Mouse (Mus musculus) neural tube, embryonic 12.5 days (tissue): ENCODE results near the gene Sh3gl2. TPM values are rescaled to one million over a fixed set of nuclear protein-coding genes. Genes with fewer than 3 reads are reported as not detected.

Source experiments
- ATAC-seq: fragments of 200-750 bp; cut with Nextera tagmentation; 2 replicates; pipeline ENCODE4 v1.8.0; 2017; ENCODE audit warnings: low read depth, mild to moderate bottlenecking, moderate TSS enrichment, moderate library complexity; ENCODE audit not compliant: low FRiP score
- H3K27ac ChIP-seq: fragments of 300-500 bp; sonication (generic); 2 replicates; pipeline ENCODE4 v1.5.1; 2016
- H3K27me3 ChIP-seq: fragments of 300-500 bp; sonication (generic); replicated peaks from 2 replicates; pipeline ENCODE4 v1.6.1; 2016; ENCODE audit warnings: mild to moderate bottlenecking
- H3K36me3 ChIP-seq: fragments of 300-500 bp; sonication (generic); 2 replicates; pipeline ENCODE4 v1.6.1; 2016; ENCODE audit warnings: mild to moderate bottlenecking
- H3K4me1 ChIP-seq: fragments of 300-500 bp; sonication (generic); 2 replicates; pipeline ENCODE4 v1.6.1; 2016
- H3K4me2 ChIP-seq: fragments of 300-500 bp; sonication (generic); replicated peaks from 2 replicates; pipeline ENCODE4 v1.6.1; 2016; ENCODE audit warnings: mild to moderate bottlenecking
- H3K4me3 ChIP-seq: fragments of 300-500 bp; sonication (generic); 2 replicates; pipeline ENCODE4 v1.5.1; 2016
- H3K9ac ChIP-seq: fragments of 300-500 bp; sonication (generic); 2 replicates; pipeline ENCODE4 v1.6.1; 2016; ENCODE audit warnings: mild to moderate bottlenecking
- H3K9me3 ChIP-seq: fragments of 300-500 bp; sonication (generic); 2 replicates; pipeline ENCODE4 v1.6.1; 2016; ENCODE audit warnings: mild to moderate bottlenecking
- WGBS: fragments of 180-500 bp; shearing (Covaris S2); methylation state at CpG from one replicate; pipeline ENCODE4 v1.1.7; 2016; 5-methylcytosine and 5-hydroxymethylcytosine counted together
- polyA plus RNA-seq: library from polyadenylated mRNA; unstranded; fragments of >200 nt; fragmentation: Nextera tagmentation; extraction: Ambion mirVana; gene quantifications from 2 replicates; pipeline ENCODE4 v1.2.1, GENCODE M21; 2016

Gene Sh3gl2
- polyA plus RNA-seq, 1 experiment from 2014 or later, result 26.2 TPM

GRCm38 (mm10) chr4:85506976-85507375 is 302.1 kb downstream of the Sh3gl2 start:
- Histone ChIP-seq H3K27me3 (0 out of 2 replicates have a peak, but pooled peaks cover 3% of the 10 kb centered on the region), H3K9me3 (no peaks in the 10 kb centered on the region), H3K4me3 (no peak overlapping the region), H3K9ac (no peak overlapping the region), H3K27ac (no peak overlapping the region), H3K36me3 (no peaks in the 10 kb centered on the region), H3K4me2 (no peak overlapping the region), H3K4me1 (no peaks in the 10 kb centered on the region)
- 49% methylated on average over 2 of the region's 2 CpGs for WGBS
- no peak for ATAC-seq

- Histone ChIP-seq H3K4me3 (no peak overlapping the region), H3K4me2 (no peak overlapping the region), H3K9me3 (no peaks in the 10 kb centered on the region), H3K27ac (no peak overlapping the region), H3K27me3 (0 out of 2 replicates have a peak, but pooled peaks cover 3% of the 10 kb centered on the region), H3K36me3 (no peaks in the 10 kb centered on the region), H3K4me1 (no peaks in the 10 kb centered on the region), H3K9ac (no peak overlapping the region)
- WGBS, result 82% methylated on average over 5 of the region's 5 CpGs
- no peak for ATAC-seq
These were observed 302.6 kb downstream of the Sh3gl2 start for GRCm38 (mm10) chr4:85507491-85507890.

DNA sequence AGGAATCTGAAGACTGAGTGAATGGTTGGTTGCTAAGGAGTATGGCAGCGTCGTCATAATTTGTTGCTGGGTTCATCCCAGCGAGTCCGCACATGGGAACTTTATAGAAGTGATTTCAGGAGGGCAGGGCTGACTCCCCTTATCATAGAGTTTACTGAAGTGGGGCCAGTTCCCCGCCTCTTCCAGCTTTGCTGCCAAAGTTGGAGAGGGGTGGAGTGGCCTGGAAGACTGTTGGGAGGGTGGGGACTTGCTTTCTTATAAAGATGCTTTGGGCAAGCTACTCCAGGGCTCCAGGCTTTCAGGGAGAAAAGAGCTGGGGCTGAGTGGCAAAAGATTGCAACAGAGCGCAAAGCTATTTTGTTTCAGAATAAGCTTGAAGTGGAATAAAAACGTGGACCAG is 308.4 kb downstream of the Sh3gl2 start:
- Histone ChIP-seq H3K9ac (no peak overlapping the region), H3K4me3 (no peak overlapping the region), H3K4me2 (peak overlapping the region; percentile 90), H3K9me3 (no peaks in the 10 kb centered on the region), H3K4me1 (peaks cover 11% of the 10 kb centered on the region), H3K27me3 (peaks cover 25% of the 10 kb centered on the region), H3K27ac (no peak overlapping the region), H3K36me3 (no peaks in the 10 kb centered on the region)
- WGBS, result 47% methylated on average over 7 of the region's 7 CpGs
- no peak for ATAC-seq

GRCm38 (mm10) chr4:85513792-85514191 is 308.9 kb downstream of the Sh3gl2 start, which contains the start of gene Adamtsl1:
Adamtsl1 (plus strand) TSS chr4:85514172.
- ATAC-seq, result peak; percentile 46
- H3K4me1 ChIP-seq, result peaks cover 11% of the 10 kb centered on the region
- H3K4me3 ChIP-seq, result peak within 1 kb of the TSS; percentile 58
- peaks cover 25% of the 10 kb centered on the region for H3K27me3 ChIP-seq
- H3K27ac ChIP-seq, result no peak within 1 kb of the TSS
- peak within 1 kb of the TSS; percentile 48 for H3K9ac ChIP-seq
- H3K36me3 ChIP-seq, result no peaks in the 10 kb centered on the region
- H3K4me2 ChIP-seq, result peak within 1 kb of the TSS; percentile 90
- no peaks in the 10 kb centered on the region for H3K9me3 ChIP-seq
- WGBS, result 3% methylated on average over 9 of the region's 9 CpGs

DNA sequence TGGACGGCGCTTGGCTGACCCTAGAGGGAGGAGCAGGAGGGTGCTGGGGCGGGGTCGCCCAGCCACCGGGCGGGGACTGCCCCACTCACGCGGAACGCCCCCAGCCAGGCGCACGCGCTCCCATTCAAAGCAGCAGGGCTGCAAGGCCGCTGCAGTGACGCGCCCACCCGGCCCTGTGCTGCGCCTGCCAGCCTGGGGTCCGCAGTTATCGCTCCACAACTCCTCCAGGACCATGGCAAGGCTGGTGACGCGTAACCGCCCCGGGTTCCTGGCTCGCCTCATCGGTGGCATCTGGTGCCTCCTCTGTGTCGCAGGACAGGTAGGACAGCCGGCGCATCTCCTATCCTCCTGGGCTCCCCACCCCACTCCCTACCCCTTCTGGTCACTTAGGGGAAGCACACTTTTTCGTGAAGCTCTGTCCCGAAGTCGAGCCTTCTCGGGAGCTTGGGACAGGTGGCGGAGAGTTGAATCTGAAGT is 309.3 kb downstream of the Sh3gl2 start:
- under 1% methylated on average over 33 of the region's 33 CpGs for WGBS
- Histone ChIP-seq H3K4me1 (peaks cover 11% of the 10 kb centered on the region), H3K4me2 (peak overlapping the region; percentile 90), H3K27me3 (peaks cover 25% of the 10 kb centered on the region), H3K9me3 (no peaks in the 10 kb centered on the region), H3K36me3 (no peaks in the 10 kb centered on the region), H3K9ac (peak overlapping the region; percentile 48), H3K4me3 (peak overlapping the region; percentile 58), H3K27ac (no peak overlapping the region)
- ATAC-seq, result peak; percentile 93

DNA sequence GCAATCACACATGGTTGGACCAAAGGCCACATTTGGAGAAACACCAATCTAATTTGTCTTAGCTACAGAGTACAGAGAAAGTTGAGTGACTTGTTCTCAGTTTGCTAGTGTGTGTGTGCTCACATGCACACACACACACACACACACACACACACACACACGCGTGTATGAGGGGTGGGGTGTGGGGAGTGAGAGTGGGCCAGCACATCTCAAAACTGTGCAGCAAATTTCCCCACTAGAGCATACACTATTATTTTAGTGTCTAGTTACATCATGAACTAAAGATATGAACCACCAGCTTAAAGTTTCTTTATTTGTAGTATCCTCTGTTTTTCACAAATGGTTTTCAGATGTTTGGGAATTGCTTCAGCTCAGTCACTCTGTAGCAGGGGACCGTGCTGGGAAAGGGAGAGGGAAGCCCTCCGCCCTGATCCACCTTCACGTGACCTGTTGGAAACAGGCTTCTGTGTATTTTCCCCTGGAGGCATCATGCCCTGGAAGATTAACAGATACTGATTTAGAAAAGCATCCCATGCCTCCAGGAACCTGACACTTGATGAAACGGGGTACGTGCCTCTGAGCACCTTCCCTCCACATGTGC is 322.1 kb downstream of the Sh3gl2 start:
- 81% methylated on average over 7 of the region's 7 CpGs for WGBS
- Histone ChIP-seq H3K9me3 (no peaks in the 10 kb centered on the region), H3K36me3 (no peaks in the 10 kb centered on the region), H3K4me3 (no peak overlapping the region), H3K27me3 (no peaks in the 10 kb centered on the region), H3K9ac (no peak overlapping the region), H3K4me2 (no peak overlapping the region), H3K27ac (no peak overlapping the region), H3K4me1 (no peaks in the 10 kb centered on the region)
- no peak for ATAC-seq

- Histone ChIP-seq H3K4me2 (no peak overlapping the region), H3K27me3 (no peaks in the 10 kb centered on the region), H3K4me3 (no peak overlapping the region), H3K9me3 (no peaks in the 10 kb centered on the region), H3K36me3 (no peaks in the 10 kb centered on the region), H3K4me1 (no peaks in the 10 kb centered on the region), H3K9ac (no peak overlapping the region), H3K27ac (no peak overlapping the region)
- WGBS, result 79% methylated on average over 1 of the region's 1 CpGs
- ATAC-seq, result no peak
These were observed 324.9 kb downstream of the Sh3gl2 start for GRCm38 (mm10) chr4:85529852-85530251.

GRCm38 (mm10) chr4:85539677-85540076 is 334.8 kb downstream of the Sh3gl2 start:
- Histone ChIP-seq H3K4me2 (no peak overlapping the region), H3K9ac (no peak overlapping the region), H3K27me3 (no peaks in the 10 kb centered on the region), H3K4me3 (no peak overlapping the region), H3K36me3 (no peaks in the 10 kb centered on the region), H3K4me1 (no peaks in the 10 kb centered on the region), H3K27ac (no peak overlapping the region), H3K9me3 (no peaks in the 10 kb centered on the region)
- 85% methylated on average over 5 of the region's 5 CpGs for WGBS
- ATAC-seq, result no peak

DNA sequence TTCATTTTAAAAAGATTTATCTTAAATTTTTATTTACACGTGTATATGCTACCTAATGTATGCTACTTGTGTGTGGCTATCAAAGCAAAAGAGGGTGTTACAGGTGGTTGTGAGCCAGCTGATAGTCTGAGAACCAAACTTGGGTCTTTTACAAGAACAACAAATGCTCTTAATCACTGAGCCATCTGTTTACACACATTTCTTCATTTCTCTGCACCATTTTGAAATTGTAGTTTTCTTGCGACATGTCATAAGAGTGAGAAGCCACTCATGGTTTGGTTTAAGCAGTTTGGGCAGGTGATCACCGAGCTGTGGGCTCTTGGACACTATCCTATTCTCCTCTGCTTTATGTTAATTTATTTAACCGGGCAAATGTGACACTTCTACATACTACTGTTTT is 338.3 kb downstream of the Sh3gl2 start:
- Histone ChIP-seq H3K9ac (no peak overlapping the region), H3K9me3 (no peaks in the 10 kb centered on the region), H3K4me2 (no peak overlapping the region), H3K4me1 (no peaks in the 10 kb centered on the region), H3K27me3 (no peaks in the 10 kb centered on the region), H3K36me3 (no peaks in the 10 kb centered on the region), H3K27ac (no peak overlapping the region), H3K4me3 (no peak overlapping the region)
- WGBS, result 83% methylated on average over 4 of the region's 4 CpGs
- ATAC-seq, result no peak

DNA sequence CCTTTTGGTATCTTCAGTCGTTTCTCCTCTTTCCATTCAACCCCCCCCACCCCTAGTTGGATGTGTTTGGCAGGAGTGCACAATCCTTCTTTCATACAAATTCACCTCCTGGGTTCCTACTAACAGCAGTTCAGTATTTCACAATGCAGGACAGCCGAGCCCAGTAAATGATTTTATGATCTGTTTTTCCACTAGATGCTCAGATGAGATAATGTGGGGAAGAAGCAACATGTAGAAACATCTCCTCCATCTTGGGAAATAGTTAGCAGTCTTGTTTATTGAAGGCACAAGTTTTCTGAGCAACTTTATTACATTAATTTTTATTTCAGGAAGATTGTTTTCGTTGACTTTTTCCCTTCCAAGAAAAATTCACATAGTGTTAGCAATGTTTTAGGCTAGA is 349.8 kb downstream of the Sh3gl2 start:
- H3K36me3 ChIP-seq, result no peaks in the 10 kb centered on the region
- no peak for ATAC-seq
- H3K9ac ChIP-seq, result no peak overlapping the region
- no peaks in the 10 kb centered on the region for H3K9me3 ChIP-seq
- H3K27me3 ChIP-seq, result no peaks in the 10 kb centered on the region
- H3K27ac ChIP-seq, result no peak overlapping the region
- WGBS, result 65% methylated on average over 3 of the region's 3 CpGs
- no peaks in the 10 kb centered on the region for H3K4me1 ChIP-seq
- H3K4me2 ChIP-seq, result no peak overlapping the region
- H3K4me3 ChIP-seq, result no peak overlapping the region

DNA sequence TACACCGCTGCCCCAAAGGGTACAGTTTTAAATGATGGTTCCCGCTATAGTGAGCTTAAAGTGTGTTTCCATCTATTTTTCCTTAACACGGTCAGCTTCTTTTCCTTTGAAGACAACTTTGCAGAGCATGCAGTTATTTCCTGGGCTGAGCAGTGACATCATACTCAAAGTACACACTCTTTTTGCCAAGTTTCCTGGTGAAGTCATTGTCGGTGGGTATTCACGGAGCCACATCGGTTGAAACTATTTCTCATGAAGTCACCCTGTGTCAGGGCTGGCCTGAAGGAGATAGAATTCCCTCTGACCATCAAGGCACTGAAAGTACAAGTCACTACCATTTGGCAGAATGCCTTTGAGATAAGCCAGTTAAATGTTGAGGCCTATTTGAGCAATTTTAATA is 354.8 kb downstream of the Sh3gl2 start:
- H3K9ac ChIP-seq, result no peak overlapping the region
- no peaks in the 10 kb centered on the region for H3K9me3 ChIP-seq
- H3K4me3 ChIP-seq, result no peak overlapping the region
- no peaks in the 10 kb centered on the region for H3K4me1 ChIP-seq
- 87% methylated on average over 6 of the region's 6 CpGs for WGBS
- H3K27ac ChIP-seq, result no peak overlapping the region
- H3K4me2 ChIP-seq, result no peak overlapping the region
- H3K36me3 ChIP-seq, result no peaks in the 10 kb centered on the region
- H3K27me3 ChIP-seq, result no peaks in the 10 kb centered on the region
- no peak for ATAC-seq

DNA sequence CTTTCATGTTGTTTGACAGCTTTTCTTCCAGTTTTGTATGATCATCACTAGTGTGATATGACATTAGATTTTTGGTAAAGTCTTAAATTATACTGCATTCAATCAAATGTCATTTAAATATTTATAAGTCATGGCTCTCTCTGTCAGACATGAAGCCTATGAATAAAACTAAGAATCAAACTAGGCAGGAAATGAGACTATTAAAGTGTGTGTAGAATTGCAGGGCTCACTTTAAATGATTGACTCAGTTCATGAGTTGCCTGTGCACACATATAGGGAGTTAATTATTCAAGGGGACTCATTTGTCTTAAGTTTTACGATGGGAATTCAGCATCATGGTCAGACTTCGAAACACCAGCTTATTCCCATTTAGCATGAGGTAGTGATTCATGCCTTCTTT is 380.5 kb downstream of the Sh3gl2 start:
- 83% methylated on average over 2 of the region's 2 CpGs for WGBS
- Histone ChIP-seq H3K4me2 (no peak overlapping the region), H3K36me3 (no peaks in the 10 kb centered on the region), H3K9me3 (no peaks in the 10 kb centered on the region), H3K27me3 (no peaks in the 10 kb centered on the region), H3K27ac (no peak overlapping the region), H3K4me1 (no peaks in the 10 kb centered on the region), H3K9ac (no peak overlapping the region), H3K4me3 (no peak overlapping the region)
- no peak for ATAC-seq

DNA sequence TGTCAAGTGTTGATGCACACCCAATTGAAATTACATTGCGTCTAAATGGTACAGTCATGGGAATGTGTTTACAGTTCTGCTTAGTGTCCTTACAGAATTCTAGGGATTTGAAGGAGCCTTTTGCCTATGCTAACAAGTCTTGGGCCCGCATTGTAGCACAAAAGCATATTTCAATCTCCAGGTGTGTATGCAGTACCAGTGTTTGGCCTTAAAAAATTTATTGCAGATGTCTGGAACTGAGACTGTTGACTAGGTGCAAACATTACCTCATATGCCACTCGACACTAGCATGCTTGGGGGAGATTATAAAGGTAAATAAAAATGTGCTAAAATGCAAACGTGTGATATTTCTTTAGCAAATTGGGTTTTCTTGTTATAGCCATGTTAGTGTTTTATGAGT is 384.0 kb downstream of the Sh3gl2 start:
- Histone ChIP-seq H3K9me3 (no peaks in the 10 kb centered on the region), H3K4me3 (no peak overlapping the region), H3K36me3 (no peaks in the 10 kb centered on the region), H3K4me2 (no peak overlapping the region), H3K9ac (no peak overlapping the region), H3K27ac (no peak overlapping the region), H3K27me3 (no peaks in the 10 kb centered on the region), H3K4me1 (no peaks in the 10 kb centered on the region)
- no peak for ATAC-seq
- 86% methylated on average over 4 of the region's 4 CpGs for WGBS
